Mouse (Mus musculus): ENCODE results near the gene Idi2. TPM values are rescaled to one million over a fixed set of nuclear protein-coding genes. Genes with fewer than 3 reads are reported as not detected.

Gene Idi2
- total and polyA plus RNA-seq, 3 experiments: not detected

DNA sequence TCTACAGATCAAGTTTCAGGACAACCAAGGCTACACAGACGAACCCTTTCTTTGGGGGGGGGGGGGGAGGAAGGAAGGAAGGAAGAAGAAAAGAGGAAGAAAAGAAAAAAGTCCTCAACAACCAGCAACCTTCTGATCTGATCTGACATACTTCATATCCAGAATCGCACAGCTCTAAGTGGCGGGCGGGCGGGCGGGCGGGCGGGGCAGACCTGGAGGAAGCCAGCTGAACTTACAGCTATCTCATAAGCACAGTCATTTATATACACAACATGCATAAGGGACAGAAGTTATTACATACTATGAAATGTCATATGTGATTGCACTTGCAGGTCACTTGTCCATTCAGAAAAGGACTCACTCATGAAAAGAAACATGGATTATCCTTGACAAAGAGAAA is 46.8 kb downstream of the Idi2 start:
- Histone ChIP-seq H3K9ac (ENCODE audit: low read depth, low read length) (no peak overlapping the region), H3K27ac (no peak overlapping the region), H3K79me2 (replicated peaks; ENCODE audit: control insufficient read depth, insufficient read depth, low read length) (0 out of 2 replicates have a peak, but pooled peaks cover 3% of the 10 kb centered on the region), H3K4me1 (ENCODE audit: control insufficient read depth, insufficient read depth, low read length) (peaks cover 4% of the 10 kb centered on the region), H3K27me3 (ENCODE audit: control insufficient read depth, insufficient read depth, low read length) (no peaks in the 10 kb centered on the region), H3K4me3 (no peak overlapping the region), H3K36me3 (ENCODE audit: control insufficient read depth, insufficient read depth, low read length) (peaks cover 5% of the 10 kb centered on the region; the same call in 1 of the 2 replicates)
- intact Hi-C loops (cut with DNase I): loop anchor here (5.0 kb wide), 2 partner anchors 148 to 278 kb away; partner anchors contain the start of gene Dip2c
- 80% methylated on average over 8 of the region's 8 CpGs for WGBS
- TF ChIP-seq POLR2A (IDR thresholded peaks at IDR 0.05; ENCODE audit: insufficient read depth, low read depth, low read length) (no peak), EP300 (IDR thresholded peaks at IDR 0.05; ENCODE audit: insufficient read depth, low read depth, low read length) (no peak), CTCF (IDR thresholded peaks at IDR 0.05) (no peak)
- no peak for DNase-seq

- whole genome bisulfite sequencing: 79% methylated on average over 2 of the region's 2 CpGs
Observed at GRCm38 (mm10) chr13:9003306-9003705, 50.6 kb downstream of the Idi2 start.

More at GRCm38 (mm10) chr13:9003306-9003705, 50.6 kb downstream of the Idi2 start:
- Histone ChIP-seq H3K4me1 (ENCODE audit: control insufficient read depth, insufficient read depth, low read length) (no peaks in the 10 kb centered on the region), H3K27ac (no peak overlapping the region), H3K9ac (ENCODE audit: low read depth, low read length) (no peak overlapping the region), H3K79me2 (replicated peaks; ENCODE audit: control insufficient read depth, insufficient read depth, low read length) (no peaks in the 10 kb centered on the region), H3K36me3 (ENCODE audit: control insufficient read depth, insufficient read depth, low read length) (no peaks in the 10 kb centered on the region), H3K27me3 (ENCODE audit: control insufficient read depth, insufficient read depth, low read length) (no peaks in the 10 kb centered on the region), H3K4me3 (no peak overlapping the region)
- intact Hi-C loops (cut with DNase I): no loop called here
- no peak for DNase-seq
- TF ChIP-seq POLR2A (IDR thresholded peaks at IDR 0.05; ENCODE audit: insufficient read depth, low read depth, low read length) (no peak), CTCF (IDR thresholded peaks at IDR 0.05) (no peak), EP300 (IDR thresholded peaks at IDR 0.05; ENCODE audit: insufficient read depth, low read depth, low read length) (no peak)

Small RNA genes lying within 50 kb of the gene (microRNA-seq; reads per million reads assigned to microRNA genes)
- gene Gm22750: 0 reads per million in 2 experiments

Other genes with a start within 250 kb of the Idi2 start
- 10 to 100 TPM; 33.3 to 38.7 TPM for gene Wdr37, start 81.0 kb upstream of the Idi2 start, total RNA-seq (2021)
- gene Wdr37, start 81.0 kb upstream of the Idi2 start, polyA plus RNA-seq (2012; rRNA removed): 12.6 and 24.4 TPM in 2 replicates
- 1 to 10 TPM; 4.5 to 4.9 TPM for gene Idi1, start 67.4 kb upstream of the Idi2 start, total RNA-seq (2021)
- 3.0 and 6.9 TPM in 2 replicates for gene Idi1, start 67.4 kb upstream of the Idi2 start, polyA plus RNA-seq (2012; rRNA removed)
- gene Gm9745, start 4.6 kb upstream of the Idi2 start, total RNA-seq (2021): not detected
- not detected in 2 replicates for gene Gm9745, start 4.6 kb upstream of the Idi2 start, polyA plus RNA-seq (2012; rRNA removed)
- 10 to 100 TPM; 36.9 to 37.9 TPM for gene Gtpbp4, start 43.2 kb downstream of the Idi2 start, total RNA-seq (2021)
- gene Gtpbp4, start 43.2 kb downstream of the Idi2 start, polyA plus RNA-seq (2012; rRNA removed): 7.1 and 17.1 TPM in 2 replicates
- gene Larp4b, start 141.0 kb downstream of the Idi2 start, total RNA-seq (2021): 10 to 100 TPM; 67.4 to 75.3 TPM
- 17.0 and 25.9 TPM in 2 replicates for gene Larp4b, start 141.0 kb downstream of the Idi2 start, polyA plus RNA-seq (2012; rRNA removed)